Mouse (Mus musculus) midbrain, embryonic 11.5 days (tissue): Measurements from ENCODE around the gene Pgs1. TPM values are rescaled to one million over a fixed set of nuclear protein-coding genes. Genes with fewer than 3 reads are reported as not detected.

Experiments used
- ATAC-seq: fragments of 200-750 bp; cut with Nextera tagmentation; 2 replicates; pipeline ENCODE4 v1.8.0; 2017; ENCODE audit warnings: moderate TSS enrichment, moderate library complexity; ENCODE audit not compliant: low FRiP score
- DNase-seq: peaks from one replicate; pipeline ENCODE4 v3.0.0; 2015; ENCODE audit warnings: low spot score; ENCODE audit errors: missing footprints
- H3K27ac ChIP-seq: fragments of 300-500 bp; sonication (generic); 2 replicates; pipeline ENCODE4 v1.5.1; 2014; ENCODE audit warnings: low read depth, low read length
- H3K27me3 ChIP-seq: fragments of 300-500 bp; sonication (generic); 2 replicates; pipeline ENCODE4 v1.6.1; 2014; ENCODE audit warnings: mild to moderate bottlenecking, low read length, moderate library complexity, mixed read lengths; ENCODE audit not compliant: control insufficient read depth, insufficient read depth
- H3K36me3 ChIP-seq: fragments of 300-500 bp; sonication (generic); 2 replicates; pipeline ENCODE4 v1.6.1; 2014; ENCODE audit warnings: mild to moderate bottlenecking, low read length, moderate library complexity, mixed read lengths; ENCODE audit not compliant: control insufficient read depth, insufficient read depth
- H3K4me1 ChIP-seq: fragments of 300-500 bp; sonication (generic); 2 replicates; pipeline ENCODE4 v1.6.1; 2014; ENCODE audit warnings: low read length; ENCODE audit not compliant: control insufficient read depth, insufficient read depth
- H3K4me2 ChIP-seq: fragments of 300-500 bp; sonication (generic); 2 replicates; pipeline ENCODE4 v1.6.1; 2014; ENCODE audit warnings: mild to moderate bottlenecking, moderate library complexity
- H3K4me3 ChIP-seq: fragments of 300-500 bp; sonication (generic); 2 replicates; pipeline ENCODE4 v1.5.1; 2014; ENCODE audit warnings: low read depth, low read length
- H3K9ac ChIP-seq: fragments of 300-500 bp; sonication (generic); 2 replicates; pipeline ENCODE4 v1.6.1; 2014; ENCODE audit warnings: low read length
- H3K9me3 ChIP-seq: fragments of 300-500 bp; sonication (generic); 2 replicates; pipeline ENCODE4 v1.6.1; 2016; ENCODE audit warnings: low read length; ENCODE audit not compliant: control insufficient read depth
- WGBS: fragments of 180-500 bp; shearing (Covaris S2); extraction: QIAGEN DNeasy Blood & Tissue Kit; methylation state at CpG from one replicate; pipeline ENCODE4 v1.1.7; 2014; 5-methylcytosine and 5-hydroxymethylcytosine counted together
- polyA plus RNA-seq: library from polyadenylated mRNA; unstranded; fragments of >200 nt; fragmentation: Nextera tagmentation; extraction: Ambion mirVana; gene quantifications from 2 replicates; pipeline ENCODE4 v1.2.1, GENCODE M21; 2014

The Pgs1 gene
- polyA plus RNA-seq, 1 experiment from 2014 or later = 42.7 TPM

- H3K9ac ChIP-seq = no peak overlapping the region
- ATAC-seq (no peak), DNase-seq (no peak)
- H3K27ac ChIP-seq = no peak overlapping the region
- H3K9me3 ChIP-seq = no peaks in the 10 kb centered on the region
- WGBS = 88% methylated on average over 9 of the region's 9 CpGs
- no peaks in the 10 kb centered on the region for H3K4me1 ChIP-seq
- no peaks in the 10 kb centered on the region for H3K27me3 ChIP-seq
- no peak overlapping the region for H3K4me3 ChIP-seq
- H3K36me3 ChIP-seq = peaks cover 3% of the 10 kb centered on the region; the same call in 1 of the 2 replicates
- H3K4me2 ChIP-seq = no peak overlapping the region
Observed at GRCm38 (mm10) chr11:118035068-118035467, 49.0 kb downstream of the Pgs1 start.

- H3K9ac ChIP-seq = no peak overlapping the region
- no peak overlapping the region for H3K27ac ChIP-seq
- ATAC-seq (no peak), DNase-seq (no peak)
- H3K9me3 ChIP-seq = no peaks in the 10 kb centered on the region
- no peaks in the 10 kb centered on the region for H3K36me3 ChIP-seq
- H3K4me3 ChIP-seq = no peak overlapping the region
- H3K4me2 ChIP-seq = no peak overlapping the region
- H3K4me1 ChIP-seq = no peaks in the 10 kb centered on the region
- WGBS = 88% methylated on average over 9 of the region's 9 CpGs
- H3K27me3 ChIP-seq = no peaks in the 10 kb centered on the region
Observed at GRCm38 (mm10) chr11:118042791-118043190, 56.7 kb downstream of the Pgs1 start.

GRCm38 (mm10) chr11:118043293-118043907 is 57.3 kb downstream of the Pgs1 start:
- no peak for DNase-seq
- no peak for ATAC-seq
- no peaks in the 10 kb centered on the region for H3K27me3 ChIP-seq
- H3K4me2 ChIP-seq = no peak overlapping the region
- no peak overlapping the region for H3K27ac ChIP-seq
- no peaks in the 10 kb centered on the region for H3K36me3 ChIP-seq
- H3K4me1 ChIP-seq = no peaks in the 10 kb centered on the region
- WGBS = 73% methylated on average over 14 of the region's 14 CpGs
- H3K4me3 ChIP-seq = no peak overlapping the region
- H3K9ac ChIP-seq = no peak overlapping the region
- no peaks in the 10 kb centered on the region for H3K9me3 ChIP-seq

GRCm38 (mm10) chr11:118049641-118050040 is 63.5 kb downstream of the Pgs1 start:
- WGBS = 33% methylated on average over 8 of the region's 8 CpGs
- H3K27me3 ChIP-seq = no peaks in the 10 kb centered on the region
- no peak overlapping the region for H3K9ac ChIP-seq
- H3K4me1 ChIP-seq = no peaks in the 10 kb centered on the region
- no peak overlapping the region for H3K4me3 ChIP-seq
- H3K36me3 ChIP-seq = no peaks in the 10 kb centered on the region
- H3K27ac ChIP-seq = no peak overlapping the region
- no peak overlapping the region for H3K4me2 ChIP-seq
- no peaks in the 10 kb centered on the region for H3K9me3 ChIP-seq
- ATAC-seq (no peak), DNase-seq (no peak)

GRCm38 (mm10) chr11:118050174-118050573 is 64.1 kb downstream of the Pgs1 start:
- 80% methylated on average over 16 of the region's 16 CpGs for WGBS
- Histone ChIP-seq H3K27ac (no peak overlapping the region), H3K36me3 (no peaks in the 10 kb centered on the region), H3K9me3 (no peaks in the 10 kb centered on the region), H3K4me2 (no peak overlapping the region), H3K4me3 (no peak overlapping the region), H3K27me3 (no peaks in the 10 kb centered on the region), H3K9ac (no peak overlapping the region), H3K4me1 (no peaks in the 10 kb centered on the region)
- no peak for ATAC-seq
- DNase-seq = no peak

- Histone ChIP-seq H3K9ac (no peak overlapping the region), H3K9me3 (no peaks in the 10 kb centered on the region), H3K4me3 (no peak overlapping the region), H3K4me1 (no peaks in the 10 kb centered on the region), H3K4me2 (no peak overlapping the region), H3K27me3 (no peaks in the 10 kb centered on the region), H3K27ac (no peak overlapping the region), H3K36me3 (no peaks in the 10 kb centered on the region)
- DNase-seq (no peak), ATAC-seq (no peak)
- WGBS = 76% methylated on average over 12 of the region's 12 CpGs
Observed at GRCm38 (mm10) chr11:118058367-118058766, 72.3 kb downstream of the Pgs1 start.

- Histone ChIP-seq H3K27ac (no peak overlapping the region), H3K9ac (no peak overlapping the region), H3K27me3 (no peaks in the 10 kb centered on the region), H3K36me3 (no peaks in the 10 kb centered on the region), H3K4me1 (no peaks in the 10 kb centered on the region), H3K4me3 (no peak overlapping the region), H3K4me2 (no peak overlapping the region), H3K9me3 (no peaks in the 10 kb centered on the region)
- ATAC-seq (no peak), DNase-seq (no peak)
- WGBS = 62% methylated on average over 10 of the region's 10 CpGs
Observed at GRCm38 (mm10) chr11:118058872-118059271, 72.8 kb downstream of the Pgs1 start.

GRCm38 (mm10) chr11:118060038-118060437 is 73.9 kb downstream of the Pgs1 start:
- H3K36me3 ChIP-seq = no peaks in the 10 kb centered on the region
- ATAC-seq (no peak), DNase-seq (no peak)
- no peak overlapping the region for H3K4me3 ChIP-seq
- no peak overlapping the region for H3K9ac ChIP-seq
- 86% methylated on average over 14 of the region's 14 CpGs for WGBS
- H3K4me1 ChIP-seq = no peaks in the 10 kb centered on the region
- no peaks in the 10 kb centered on the region for H3K27me3 ChIP-seq
- no peak overlapping the region for H3K27ac ChIP-seq
- H3K9me3 ChIP-seq = no peaks in the 10 kb centered on the region
- H3K4me2 ChIP-seq = no peak overlapping the region

- Histone ChIP-seq H3K27ac (no peak overlapping the region), H3K9ac (no peak overlapping the region), H3K9me3 (no peaks in the 10 kb centered on the region), H3K4me2 (no peak overlapping the region), H3K4me3 (no peak overlapping the region), H3K27me3 (no peaks in the 10 kb centered on the region), H3K36me3 (no peaks in the 10 kb centered on the region), H3K4me1 (peaks cover 5% of the 10 kb centered on the region; the same call in 1 of the 2 replicates)
- DNase-seq = no peak
- ATAC-seq = no peak
- 70% methylated on average over 8 of the region's 8 CpGs for WGBS
Observed at GRCm38 (mm10) chr11:118067588-118067987, 81.5 kb downstream of the Pgs1 start.
